Mouse (Mus musculus): ENCODE measurements around the gene Acer3. TPM values are rescaled to one million over a fixed set of nuclear protein-coding genes. Genes with fewer than 3 reads are reported as not detected.
A peak's percentile ranks its signal among the peaks of the same experiment; 100 is the strongest.

Acer3 gene
- polyA plus RNA-seq, 1 experiment from 2014 or later: 24.4 TPM

GRCm38 (mm10) chr7:98160041-98160740, 160.8 kb downstream of the Acer3 start:
- no peak for DNase-seq
- H3K9me3 ChIP-seq (replicated peaks): no peaks in the 10 kb centered on the region
- H3K27me3 ChIP-seq: no peaks in the 10 kb centered on the region
- peak overlapping the region; percentile 88 for H3K27ac ChIP-seq
- H3K4me1 ChIP-seq (replicated peaks): peaks cover 100% of the 10 kb centered on the region
- peaks cover 43% of the 10 kb centered on the region for H3K36me3 ChIP-seq
- H3K4me3 ChIP-seq (replicated peaks): no peak overlapping the region
- peak overlapping the region; percentile 55; the same call in 1 of the 2 replicates for H3K4me2 ChIP-seq
- ATAC-seq (ENCODE audit: low read depth): no peak
- WGBS (ENCODE audit: insufficient replicate concordance): 56% methylated on average over 8 of the region's 8 CpGs
- peak overlapping the region; percentile 42; the same call in 1 of the 2 replicates for H3K9ac ChIP-seq

DNA sequence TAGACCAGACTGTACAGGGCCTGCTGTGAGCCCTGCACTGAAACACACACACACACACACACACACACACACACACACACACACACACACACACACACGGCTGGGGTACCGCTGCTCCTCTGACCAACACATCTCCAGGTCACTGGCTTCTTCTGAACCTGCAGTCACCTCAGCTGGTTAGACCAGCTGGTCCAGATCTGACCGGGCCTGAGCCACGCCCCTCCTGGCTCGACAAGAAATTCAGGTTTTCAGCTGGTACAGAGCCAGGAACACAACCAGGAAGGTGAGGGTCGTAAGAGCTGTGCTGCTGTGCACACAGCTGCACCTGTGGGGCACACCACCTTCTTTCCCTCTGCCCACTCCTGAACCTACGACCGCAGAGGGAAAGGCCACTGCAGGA, 162.5 kb downstream of the Acer3 start:
- Histone ChIP-seq H3K27ac (peak overlapping the region; percentile 88), H3K4me3 (replicated peaks) (peak overlapping the region; percentile 41), H3K9me3 (replicated peaks) (no peaks in the 10 kb centered on the region), H3K36me3 (peaks cover 43% of the 10 kb centered on the region), H3K9ac (peak overlapping the region; percentile 57), H3K4me1 (replicated peaks) (peaks cover 89% of the 10 kb centered on the region), H3K27me3 (no peaks in the 10 kb centered on the region), H3K4me2 (peak overlapping the region; percentile 55)
- 47% methylated on average over 8 of the region's 8 CpGs for WGBS (ENCODE audit: insufficient replicate concordance)
- ATAC-seq (ENCODE audit: low read depth): no peak
- DNase-seq: no peak

GRCm38 (mm10) chr7:98157636-98158332, 163.2 kb downstream of the Acer3 start:
- peak overlapping the region; percentile 88 for H3K27ac ChIP-seq
- WGBS (ENCODE audit: insufficient replicate concordance): 28% methylated on average over 5 of the region's 5 CpGs
- H3K4me3 ChIP-seq (replicated peaks): peak overlapping the region; percentile 41
- peaks cover 85% of the 10 kb centered on the region for H3K4me1 ChIP-seq (replicated peaks)
- peak; percentile 54 for ATAC-seq (ENCODE audit: low read depth)
- DNase-seq: no peak
- H3K9ac ChIP-seq: peak overlapping the region; percentile 57
- H3K27me3 ChIP-seq: no peaks in the 10 kb centered on the region
- peak overlapping the region; percentile 55 for H3K4me2 ChIP-seq
- H3K36me3 ChIP-seq: peaks cover 47% of the 10 kb centered on the region
- H3K9me3 ChIP-seq (replicated peaks): no peaks in the 10 kb centered on the region

Other genes with a start within 250 kb of the Acer3 start
- gene Myo7a, start 201.7 kb downstream of the Acer3 start, polyA plus RNA-seq (2015; fragmentation: Nextera tagmentation; extraction: Ambion mirVana): 8.0 and 8.3 TPM in 2 replicates
- gene Omp, start 175.7 kb downstream of the Acer3 start, polyA plus RNA-seq (2015; fragmentation: Nextera tagmentation; extraction: Ambion mirVana): 0.50 and 0.76 TPM in 2 replicates
- gene Capn5, start 142.9 kb downstream of the Acer3 start, polyA plus RNA-seq (2015; fragmentation: Nextera tagmentation; extraction: Ambion mirVana): 13.2 and 16.8 TPM in 2 replicates
- not detected in 2 replicates for gene B3gnt6, start 121.7 kb downstream of the Acer3 start, polyA plus RNA-seq (2015; fragmentation: Nextera tagmentation; extraction: Ambion mirVana)
- 1.1 and 1.8 TPM in 2 replicates for gene Tsku, start 40.1 kb upstream of the Acer3 start, polyA plus RNA-seq (2015; fragmentation: Nextera tagmentation; extraction: Ambion mirVana)
- gene Gucy2d, start 119.2 kb upstream of the Acer3 start, polyA plus RNA-seq (2015; fragmentation: Nextera tagmentation; extraction: Ambion mirVana): not detected in 2 replicates
- 3.2 and 5.7 TPM in 2 replicates for gene Lrrc32, start 168.1 kb upstream of the Acer3 start, polyA plus RNA-seq (2015; fragmentation: Nextera tagmentation; extraction: Ambion mirVana)